Mouse (Mus musculus): ENCODE data around the gene Cyth1. TPM values are rescaled to one million over a fixed set of nuclear protein-coding genes. Genes with fewer than 3 reads are reported as not detected.

The Cyth1 gene
- polyA plus RNA-seq, 1 experiment from 2014 or later, result 10.8 TPM

GRCm38 (mm10) chr11:118211749-118212635 lies 36.4 kb downstream of the Cyth1 start:
- WGBS, result 53% methylated on average over 10 of the region's 10 CpGs
- ATAC-seq (ENCODE audit: insufficient number of reproducible peaks, insufficient read depth, low FRiP score, low read depth), result peak; percentile 59
- Histone ChIP-seq H3K9ac (replicated peaks; ENCODE audit: low read depth, low read length) (no peak overlapping the region), H3K9me3 (ENCODE audit: control insufficient read depth, low read depth, low read length) (no peaks in the 10 kb centered on the region), H3K36me3 (ENCODE audit: control insufficient read depth, insufficient read depth, low read length) (no peaks in the 10 kb centered on the region), H3K4me2 (replicated peaks; ENCODE audit: low read depth, low read length) (no peak overlapping the region), H3K4me1 (ENCODE audit: control insufficient read depth, insufficient read depth, low read length) (peaks cover 40% of the 10 kb centered on the region), H3K27ac (ENCODE audit: low read length) (peak overlapping the region; percentile 78), H3K4me3 (ENCODE audit: low read depth, low read length) (no peak overlapping the region), H3K27me3 (ENCODE audit: control insufficient read depth, insufficient read depth, low read length) (no peaks in the 10 kb centered on the region)

- ATAC-seq (ENCODE audit: insufficient number of reproducible peaks, insufficient read depth, low FRiP score, low read depth), result no peak
- Histone ChIP-seq H3K9ac (replicated peaks; ENCODE audit: low read depth, low read length) (no peak overlapping the region), H3K9me3 (ENCODE audit: control insufficient read depth, low read depth, low read length) (no peaks in the 10 kb centered on the region), H3K4me3 (ENCODE audit: low read depth, low read length) (no peak overlapping the region), H3K27me3 (ENCODE audit: control insufficient read depth, insufficient read depth, low read length) (no peaks in the 10 kb centered on the region), H3K27ac (ENCODE audit: low read length) (no peak overlapping the region), H3K36me3 (ENCODE audit: control insufficient read depth, insufficient read depth, low read length) (no peaks in the 10 kb centered on the region), H3K4me1 (ENCODE audit: control insufficient read depth, insufficient read depth, low read length) (peaks cover 41% of the 10 kb centered on the region), H3K4me2 (replicated peaks; ENCODE audit: low read depth, low read length) (no peak overlapping the region)
- WGBS, result 79% methylated on average over 5 of the region's 5 CpGs
Measured at GRCm38 (mm10) chr11:118210962-118211361, 37.4 kb downstream of the Cyth1 start.

GRCm38 (mm10) chr11:118210116-118210515 lies 38.3 kb downstream of the Cyth1 start:
- Histone ChIP-seq H3K4me3 (ENCODE audit: low read depth, low read length) (no peak overlapping the region), H3K9ac (replicated peaks; ENCODE audit: low read depth, low read length) (no peak overlapping the region), H3K9me3 (ENCODE audit: control insufficient read depth, low read depth, low read length) (no peaks in the 10 kb centered on the region), H3K4me2 (replicated peaks; ENCODE audit: low read depth, low read length) (no peak overlapping the region), H3K36me3 (ENCODE audit: control insufficient read depth, insufficient read depth, low read length) (no peaks in the 10 kb centered on the region), H3K27ac (ENCODE audit: low read length) (no peak overlapping the region), H3K27me3 (ENCODE audit: control insufficient read depth, insufficient read depth, low read length) (no peaks in the 10 kb centered on the region), H3K4me1 (ENCODE audit: control insufficient read depth, insufficient read depth, low read length) (peaks cover 45% of the 10 kb centered on the region)
- no peak for ATAC-seq (ENCODE audit: insufficient number of reproducible peaks, insufficient read depth, low FRiP score, low read depth)
- WGBS, result 86% methylated on average over 4 of the region's 4 CpGs

GRCm38 (mm10) chr11:118209376-118209775 lies 39.0 kb downstream of the Cyth1 start:
- H3K4me3 ChIP-seq (ENCODE audit: low read depth, low read length), result no peak overlapping the region
- no peaks in the 10 kb centered on the region for H3K9me3 ChIP-seq (ENCODE audit: control insufficient read depth, low read depth, low read length)
- H3K4me1 ChIP-seq (ENCODE audit: control insufficient read depth, insufficient read depth, low read length), result peaks cover 45% of the 10 kb centered on the region
- 78% methylated on average over 3 of the region's 3 CpGs for WGBS
- no peaks in the 10 kb centered on the region for H3K36me3 ChIP-seq (ENCODE audit: control insufficient read depth, insufficient read depth, low read length)
- no peak for ATAC-seq (ENCODE audit: insufficient number of reproducible peaks, insufficient read depth, low FRiP score, low read depth)
- no peak overlapping the region for H3K4me2 ChIP-seq (replicated peaks; ENCODE audit: low read depth, low read length)
- no peak overlapping the region; the same call in 1 of the 2 replicates for H3K9ac ChIP-seq (replicated peaks; ENCODE audit: low read depth, low read length)
- no peaks in the 10 kb centered on the region for H3K27me3 ChIP-seq (ENCODE audit: control insufficient read depth, insufficient read depth, low read length)
- peak overlapping the region; percentile 70; the same call in 1 of the 2 replicates for H3K27ac ChIP-seq (ENCODE audit: low read length)

- Histone ChIP-seq H3K4me1 (ENCODE audit: control insufficient read depth, insufficient read depth, low read length) (peaks cover 45% of the 10 kb centered on the region), H3K27me3 (ENCODE audit: control insufficient read depth, insufficient read depth, low read length) (no peaks in the 10 kb centered on the region), H3K27ac (ENCODE audit: low read length) (peak overlapping the region; percentile 70), H3K36me3 (ENCODE audit: control insufficient read depth, insufficient read depth, low read length) (no peaks in the 10 kb centered on the region), H3K4me3 (ENCODE audit: low read depth, low read length) (no peak overlapping the region), H3K9ac (replicated peaks; ENCODE audit: low read depth, low read length) (no peak overlapping the region; the same call in 1 of the 2 replicates), H3K9me3 (ENCODE audit: control insufficient read depth, low read depth, low read length) (no peaks in the 10 kb centered on the region), H3K4me2 (replicated peaks; ENCODE audit: low read depth, low read length) (no peak overlapping the region)
- 25% methylated on average over 8 of the region's 8 CpGs for WGBS
- ATAC-seq (ENCODE audit: insufficient number of reproducible peaks, insufficient read depth, low FRiP score, low read depth), result peak; percentile 54; the same call in 1 of the 2 replicates
Measured at GRCm38 (mm10) chr11:118208672-118209272, 39.6 kb downstream of the Cyth1 start.

- no peak for ATAC-seq (ENCODE audit: insufficient number of reproducible peaks, insufficient read depth, low FRiP score, low read depth)
- WGBS, result 88% methylated on average over 3 of the region's 3 CpGs
- H3K4me3 ChIP-seq (ENCODE audit: low read depth, low read length), result no peak overlapping the region
- H3K9ac ChIP-seq (replicated peaks; ENCODE audit: low read depth, low read length), result no peak overlapping the region
- H3K4me1 ChIP-seq (ENCODE audit: control insufficient read depth, insufficient read depth, low read length), result peaks cover 50% of the 10 kb centered on the region
- no peaks in the 10 kb centered on the region for H3K36me3 ChIP-seq (ENCODE audit: control insufficient read depth, insufficient read depth, low read length)
- no peaks in the 10 kb centered on the region for H3K27me3 ChIP-seq (ENCODE audit: control insufficient read depth, insufficient read depth, low read length)
- H3K4me2 ChIP-seq (replicated peaks; ENCODE audit: low read depth, low read length), result no peak overlapping the region
- H3K9me3 ChIP-seq (ENCODE audit: control insufficient read depth, low read depth, low read length), result no peaks in the 10 kb centered on the region
- H3K27ac ChIP-seq (ENCODE audit: low read length), result no peak overlapping the region
Measured at GRCm38 (mm10) chr11:118207424-118208033, 40.9 kb downstream of the Cyth1 start.

- Histone ChIP-seq H3K9me3 (ENCODE audit: control insufficient read depth, low read depth, low read length) (no peaks in the 10 kb centered on the region), H3K36me3 (ENCODE audit: control insufficient read depth, insufficient read depth, low read length) (no peaks in the 10 kb centered on the region), H3K4me3 (ENCODE audit: low read depth, low read length) (no peak overlapping the region), H3K27ac (ENCODE audit: low read length) (no peak overlapping the region), H3K9ac (replicated peaks; ENCODE audit: low read depth, low read length) (no peak overlapping the region), H3K4me1 (ENCODE audit: control insufficient read depth, insufficient read depth, low read length) (peaks cover 52% of the 10 kb centered on the region), H3K4me2 (replicated peaks; ENCODE audit: low read depth, low read length) (no peak overlapping the region), H3K27me3 (ENCODE audit: control insufficient read depth, insufficient read depth, low read length) (no peaks in the 10 kb centered on the region)
- 49% methylated on average over 3 of the region's 3 CpGs for WGBS
- ATAC-seq (ENCODE audit: insufficient number of reproducible peaks, insufficient read depth, low FRiP score, low read depth), result no peak
Measured at GRCm38 (mm10) chr11:118206267-118206666, 42.1 kb downstream of the Cyth1 start.

GRCm38 (mm10) chr11:118203469-118203868 lies 44.9 kb downstream of the Cyth1 start:
- H3K27ac ChIP-seq (ENCODE audit: low read length), result peak overlapping the region; percentile 84; the same call in 1 of the 2 replicates

More at GRCm38 (mm10) chr11:118203469-118203868, 44.9 kb downstream of the Cyth1 start:
- H3K9me3 ChIP-seq (ENCODE audit: control insufficient read depth, low read depth, low read length), result no peaks in the 10 kb centered on the region
- no peaks in the 10 kb centered on the region for H3K27me3 ChIP-seq (ENCODE audit: control insufficient read depth, insufficient read depth, low read length)
- H3K4me2 ChIP-seq (replicated peaks; ENCODE audit: low read depth, low read length), result no peak overlapping the region
- no peak for ATAC-seq (ENCODE audit: insufficient number of reproducible peaks, insufficient read depth, low FRiP score, low read depth)
- 85% methylated on average over 6 of the region's 6 CpGs for WGBS
- H3K4me1 ChIP-seq (ENCODE audit: control insufficient read depth, insufficient read depth, low read length), result peaks cover 59% of the 10 kb centered on the region
- H3K36me3 ChIP-seq (ENCODE audit: control insufficient read depth, insufficient read depth, low read length), result no peaks in the 10 kb centered on the region
- H3K4me3 ChIP-seq (ENCODE audit: low read depth, low read length), result no peak overlapping the region
- H3K9ac ChIP-seq (replicated peaks; ENCODE audit: low read depth, low read length), result no peak overlapping the region
